Mouse (Mus musculus): ENCODE data around the gene 2010300C02Rik. TPM values are rescaled to one million over a fixed set of nuclear protein-coding genes. Genes with fewer than 3 reads are reported as not detected.
"Not testable (repeated sequence)": the region's sequence is repeated elsewhere in the genome, so short reads cannot be mapped to it uniquely, and the experiment has no call there.

The 2010300C02Rik gene
- total RNA-seq, 4 experiments from 2014 or later, result 1.1 to 3.0 (median 2.0) TPM

DNA sequence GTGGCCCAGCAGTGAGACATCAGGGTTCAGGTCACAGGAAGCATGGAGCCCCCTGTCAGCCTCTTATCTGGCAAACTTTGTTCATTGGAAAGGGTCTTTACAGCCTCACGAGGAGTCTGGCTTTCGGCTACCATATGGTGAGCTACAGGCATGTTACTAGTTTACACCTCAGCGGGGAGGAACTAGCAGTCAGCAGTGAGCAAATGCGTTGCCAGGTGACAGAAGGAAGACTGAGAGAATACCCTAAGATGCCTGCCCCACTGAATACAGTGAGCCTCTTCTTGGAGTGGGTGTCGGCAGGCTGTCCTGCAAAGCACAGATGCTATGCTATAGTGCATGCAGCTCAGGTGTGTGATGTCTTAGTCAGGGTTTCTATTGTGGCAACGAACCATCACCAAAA, 91.1 kb downstream of the 2010300C02Rik start:
- DNase-seq (ENCODE audit: low spot score), result no peak

DNA sequence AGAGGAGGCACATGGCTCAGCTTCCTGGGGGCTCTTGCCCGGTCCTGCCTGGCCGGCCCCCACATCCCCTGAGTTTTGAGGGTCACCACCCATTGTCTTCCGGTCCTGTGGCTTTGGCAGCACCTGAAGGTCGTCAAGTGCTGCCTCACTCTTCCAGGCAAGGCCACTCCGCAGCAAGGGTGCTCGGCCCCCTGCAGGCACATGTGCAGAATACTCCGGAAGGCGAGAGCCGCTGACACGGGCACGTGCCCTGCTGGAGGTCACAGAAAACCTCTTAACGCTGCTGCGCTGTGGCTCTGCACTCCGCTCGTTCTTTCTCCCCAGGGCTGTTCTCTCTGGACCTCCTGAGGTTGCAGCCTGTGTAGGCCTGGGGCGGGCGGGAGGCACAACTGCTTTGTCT, 95.7 kb downstream of the 2010300C02Rik start:
- DNase-seq (ENCODE audit: low spot score), result no peak

DNA sequence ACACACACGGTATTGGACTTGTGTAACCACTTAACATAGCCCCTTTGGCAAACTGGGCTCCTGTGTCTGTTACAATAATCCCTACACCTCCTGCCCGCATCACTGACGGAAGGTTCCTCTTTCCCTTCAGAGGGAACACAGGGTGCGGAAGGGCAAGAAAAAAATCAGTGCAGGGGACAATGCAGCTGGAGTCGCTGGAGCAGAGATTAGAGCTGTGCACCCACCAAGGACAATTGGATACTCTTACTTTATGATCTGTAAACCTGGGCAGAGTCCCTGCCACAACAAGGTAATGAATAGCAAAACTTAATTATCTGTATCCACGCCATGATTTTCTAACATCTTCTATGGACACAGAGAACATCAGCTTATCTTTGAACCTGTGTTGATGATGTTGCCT, 97.8 kb downstream of the 2010300C02Rik start:
- no peak for DNase-seq (ENCODE audit: low spot score)

DNA sequence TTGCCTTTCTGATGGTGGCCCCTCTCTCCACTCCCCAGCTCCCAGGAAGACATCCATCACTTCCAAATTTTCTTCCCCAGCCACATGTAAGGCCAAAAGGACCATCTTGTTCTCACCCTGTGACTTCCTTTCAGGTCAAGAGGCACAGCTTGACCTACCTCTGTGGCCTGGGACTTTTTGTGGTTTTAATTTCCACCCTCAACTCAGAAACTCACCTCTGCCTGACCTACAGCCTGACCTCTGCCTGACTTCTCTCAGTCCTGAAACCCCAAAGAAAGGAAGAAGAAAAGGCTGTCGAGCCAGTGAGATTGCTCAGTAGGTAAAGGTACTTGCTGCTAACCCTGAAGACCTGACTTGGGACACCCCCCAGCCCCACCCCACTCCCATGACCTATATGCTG, 100.3 kb downstream of the 2010300C02Rik start:
- DNase-seq (ENCODE audit: low spot score), result no peak

DNA sequence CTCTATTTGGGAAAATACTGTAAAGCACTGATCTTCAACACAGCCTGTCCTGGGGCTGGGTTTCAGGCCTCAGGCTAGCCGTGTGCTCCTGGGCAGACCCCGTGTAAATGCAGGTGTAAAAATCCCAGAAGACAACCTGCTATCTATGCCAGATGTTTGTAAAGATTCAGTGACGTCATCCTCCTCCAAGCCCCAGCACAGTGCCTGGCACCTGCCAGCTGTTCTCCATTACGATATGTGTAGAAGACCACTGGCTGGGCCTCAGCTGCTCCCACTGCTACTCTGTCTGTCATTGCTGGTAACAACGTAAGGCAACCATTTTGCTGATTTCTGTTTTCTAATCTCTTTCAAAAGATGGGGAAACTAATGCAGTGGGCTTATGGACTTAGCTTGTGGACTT, 102.8 kb downstream of the 2010300C02Rik start:
- DNase-seq (ENCODE audit: low spot score), result no peak

DNA sequence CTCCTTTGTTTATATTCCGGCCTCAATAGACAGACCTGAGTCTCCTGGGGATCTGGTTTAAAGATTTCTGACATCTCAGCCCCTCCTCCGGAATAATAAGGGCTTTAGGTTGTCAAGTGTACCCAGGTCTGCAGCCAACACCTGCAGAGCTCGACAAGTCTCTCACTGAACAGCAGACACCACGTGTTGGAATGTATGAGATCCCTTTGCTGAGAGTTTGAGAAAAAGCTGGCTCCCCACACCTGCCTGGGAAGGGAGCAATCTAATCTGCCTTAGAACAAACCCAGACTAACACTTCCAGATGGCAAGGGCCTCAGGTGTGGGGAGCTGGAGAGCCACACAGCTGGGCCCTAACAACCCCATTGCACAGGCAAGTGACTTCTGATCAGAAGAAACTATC, 103.3 kb downstream of the 2010300C02Rik start:
- DNase-seq (ENCODE audit: low spot score), result no peak

DNA sequence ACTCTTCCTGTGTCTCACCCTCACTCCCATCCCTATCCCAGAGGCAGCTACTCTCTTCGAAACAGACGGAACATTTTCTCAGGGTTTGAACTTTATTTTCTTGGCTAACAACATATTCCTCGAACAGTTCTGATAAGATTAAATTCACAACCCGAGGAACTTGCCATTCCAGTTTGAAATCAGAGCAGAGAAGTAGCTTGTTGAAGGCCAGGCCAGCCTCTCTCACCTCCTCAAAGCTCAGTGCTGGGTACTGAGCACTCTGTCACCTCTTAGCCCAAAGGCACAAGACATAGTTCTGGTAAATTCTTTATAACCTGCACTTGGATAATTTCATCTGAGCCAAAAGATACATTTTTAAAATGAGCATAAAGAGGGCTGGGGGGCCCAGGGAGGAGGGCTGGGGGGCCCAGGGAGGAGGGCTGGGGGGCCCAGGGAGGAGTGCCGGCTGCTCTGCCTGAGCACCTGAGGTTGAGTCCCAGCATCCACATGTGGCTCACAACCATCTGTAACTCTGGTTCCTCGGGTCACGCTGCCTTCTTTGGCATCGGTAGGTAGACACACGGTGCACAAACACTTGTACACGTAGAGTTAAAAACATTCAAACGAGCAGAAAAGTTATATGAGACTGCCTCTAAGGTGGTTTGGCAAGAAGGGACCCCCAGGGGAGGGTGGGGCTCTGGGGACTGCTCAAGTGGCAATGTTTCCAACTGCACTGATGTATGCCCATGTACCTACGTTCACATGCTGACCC, 104.4 kb downstream of the 2010300C02Rik start:
- DNase-seq (ENCODE audit: low spot score), result no peak

DNA sequence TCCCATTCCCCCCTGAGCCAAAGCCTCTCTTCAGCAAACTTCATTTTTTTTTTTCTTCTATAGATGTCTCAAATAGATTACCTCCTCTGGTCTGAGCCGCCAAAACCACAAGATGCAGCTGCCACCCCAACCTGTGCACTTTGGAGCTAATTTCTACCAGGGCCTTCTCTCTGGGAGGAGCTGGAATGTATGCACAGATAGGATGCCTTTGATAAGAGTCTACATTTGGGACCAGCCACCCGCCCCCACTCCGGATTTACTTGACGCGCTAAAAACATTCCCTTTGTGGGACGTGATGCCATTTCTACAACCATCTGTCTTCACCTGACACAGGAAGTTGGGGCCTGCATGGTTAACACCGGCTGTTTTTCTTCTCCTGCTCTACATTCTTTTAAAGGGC, 105.0 kb downstream of the 2010300C02Rik start:
- DNase-seq (ENCODE audit: low spot score), result no peak

DNA sequence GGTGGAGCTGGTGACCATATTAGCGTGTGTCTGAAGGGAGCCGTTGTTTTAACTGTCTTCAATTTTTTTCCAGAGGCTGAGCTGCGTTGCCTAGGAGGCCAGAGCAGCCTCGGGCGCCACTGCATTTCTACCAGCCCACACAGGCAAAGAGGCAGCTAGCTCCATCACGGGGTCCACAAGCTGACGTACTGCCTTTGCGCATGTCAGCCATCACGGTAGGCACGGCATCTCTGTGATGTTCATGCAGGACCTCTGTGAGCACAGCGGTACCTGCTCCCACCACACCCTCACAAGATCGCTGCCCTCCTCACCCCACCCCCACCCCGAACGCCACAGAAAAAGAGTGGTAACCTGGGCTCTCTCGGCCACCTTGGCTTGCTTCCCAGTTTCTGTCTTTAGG, 105.8 kb downstream of the 2010300C02Rik start:
- no peak for DNase-seq (ENCODE audit: low spot score)

DNA sequence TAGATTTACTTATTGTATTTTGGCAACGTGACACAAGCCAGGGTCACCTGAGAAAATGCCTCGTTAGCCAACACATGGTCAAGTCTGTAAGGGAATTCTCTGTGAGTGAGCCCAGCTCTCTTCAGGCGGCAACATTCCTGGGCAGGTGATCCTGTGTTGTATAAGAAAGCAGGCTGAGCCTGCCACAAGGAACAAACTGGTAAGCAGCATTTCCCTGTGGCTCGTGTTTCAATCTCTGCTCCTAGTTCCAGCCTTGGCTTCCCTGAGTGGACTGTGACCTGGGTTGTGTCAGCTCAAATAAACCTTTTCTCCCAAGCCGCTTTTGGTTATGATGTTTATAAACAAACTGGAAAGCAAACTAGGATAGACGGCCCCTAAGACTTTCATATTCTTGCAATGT, 108.9 kb downstream of the 2010300C02Rik start:
- DNase-seq (ENCODE audit: low spot score), result no peak

DNA sequence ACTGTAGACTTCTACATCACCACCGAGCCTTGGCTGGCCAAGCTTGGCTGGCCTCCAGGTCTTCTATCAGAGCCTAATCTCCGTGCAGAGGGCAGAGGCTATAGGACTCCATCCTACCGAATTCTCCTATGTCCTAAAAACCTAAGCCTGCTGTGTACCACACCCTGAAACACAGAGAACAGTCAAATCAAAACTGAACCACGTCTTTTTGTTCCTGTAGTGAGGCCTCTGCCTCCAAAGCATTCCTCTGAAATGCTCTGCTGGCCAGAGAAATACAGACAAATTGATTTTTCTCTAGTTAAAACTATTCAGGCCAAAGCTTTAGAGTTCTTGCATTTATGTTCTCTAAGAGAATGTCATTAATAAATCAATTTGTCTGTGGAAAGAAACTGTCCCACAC, 109.6 kb downstream of the 2010300C02Rik start:
- DNase-seq (ENCODE audit: low spot score), result no peak

DNA sequence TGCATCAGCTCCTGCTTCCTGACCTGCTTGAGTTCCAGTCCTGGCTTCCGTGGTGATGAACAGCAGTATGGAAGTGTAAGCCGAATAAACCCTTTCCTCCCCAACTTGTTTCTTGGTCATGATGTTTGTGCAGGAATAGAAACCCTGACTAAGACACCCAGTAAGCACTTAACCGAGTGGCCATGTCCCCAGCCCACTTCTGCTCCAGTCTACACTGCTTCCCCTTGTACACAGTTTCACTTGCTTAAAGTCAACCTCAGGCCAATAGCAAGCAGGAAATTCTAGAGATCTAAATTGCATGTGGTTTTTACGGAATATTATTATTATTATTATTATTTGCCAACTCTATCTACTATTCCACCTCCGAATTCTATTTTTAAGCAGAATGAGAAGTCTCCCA, 114.2 kb downstream of the 2010300C02Rik start:
- not testable (repeated sequence) for DNase-seq (ENCODE audit: low spot score)

DNA sequence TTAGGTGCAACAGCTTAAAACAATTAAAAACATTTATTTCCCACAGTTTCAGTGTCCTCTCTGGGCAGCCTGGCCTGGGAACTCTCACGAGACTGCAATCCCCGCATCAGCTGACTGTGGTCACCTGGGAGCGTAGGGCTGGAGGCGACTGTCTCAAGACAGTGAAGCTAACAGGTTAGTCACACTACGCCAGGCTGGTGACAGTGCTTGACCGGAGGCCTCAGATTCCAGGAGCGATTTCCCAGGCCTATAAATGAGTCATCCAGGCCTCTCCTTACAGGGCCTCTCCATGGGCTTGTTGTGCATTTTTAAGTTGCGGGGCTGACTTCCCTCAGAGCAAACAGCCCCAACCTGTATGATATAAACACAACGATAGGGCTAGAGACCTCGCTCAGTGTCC, 116.7 kb downstream of the 2010300C02Rik start:
- no peak for DNase-seq (ENCODE audit: low spot score)

DNA sequence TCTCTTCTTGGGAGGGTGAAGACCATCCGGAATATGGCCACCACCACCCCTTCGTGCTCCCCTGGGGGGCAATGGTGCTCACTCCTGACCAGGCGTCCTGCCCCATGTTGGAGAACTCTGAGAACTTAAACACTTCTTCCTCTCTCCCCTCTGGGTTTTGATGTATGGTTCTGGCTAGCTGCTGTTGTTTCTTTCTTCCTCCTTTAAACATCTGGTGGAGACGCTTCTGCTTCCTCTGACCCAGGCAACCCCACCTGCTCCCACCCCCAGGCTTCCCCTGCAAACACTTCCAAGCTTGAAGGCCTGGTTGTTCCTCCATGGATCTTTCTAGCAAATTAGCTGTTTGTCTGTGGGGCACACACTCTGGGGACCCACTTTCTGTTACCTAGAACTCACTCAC, 117.6 kb downstream of the 2010300C02Rik start:
- DNase-seq (ENCODE audit: low spot score), result no peak

DNA sequence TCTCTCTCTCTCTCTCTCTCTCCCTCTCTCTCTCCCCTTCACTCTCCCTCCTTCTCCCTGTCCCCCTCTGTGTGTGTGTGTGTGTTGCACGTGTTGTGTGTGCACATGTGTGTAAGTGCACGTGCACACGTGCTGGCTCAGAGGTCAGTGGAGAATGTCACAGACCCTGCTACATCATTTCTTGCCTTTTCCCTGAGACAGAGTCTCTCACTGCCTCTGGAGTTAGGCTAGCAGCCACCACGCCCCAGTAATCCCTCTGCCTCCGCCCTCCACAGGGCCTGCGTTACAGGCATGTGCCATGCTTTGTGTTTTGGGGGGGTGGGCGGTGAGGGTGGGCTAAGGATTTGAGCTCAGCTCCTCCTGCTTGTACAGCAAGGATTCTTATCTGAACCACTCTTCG, 118.4 kb downstream of the 2010300C02Rik start:
- DNase-seq (ENCODE audit: low spot score), result no peak

DNA sequence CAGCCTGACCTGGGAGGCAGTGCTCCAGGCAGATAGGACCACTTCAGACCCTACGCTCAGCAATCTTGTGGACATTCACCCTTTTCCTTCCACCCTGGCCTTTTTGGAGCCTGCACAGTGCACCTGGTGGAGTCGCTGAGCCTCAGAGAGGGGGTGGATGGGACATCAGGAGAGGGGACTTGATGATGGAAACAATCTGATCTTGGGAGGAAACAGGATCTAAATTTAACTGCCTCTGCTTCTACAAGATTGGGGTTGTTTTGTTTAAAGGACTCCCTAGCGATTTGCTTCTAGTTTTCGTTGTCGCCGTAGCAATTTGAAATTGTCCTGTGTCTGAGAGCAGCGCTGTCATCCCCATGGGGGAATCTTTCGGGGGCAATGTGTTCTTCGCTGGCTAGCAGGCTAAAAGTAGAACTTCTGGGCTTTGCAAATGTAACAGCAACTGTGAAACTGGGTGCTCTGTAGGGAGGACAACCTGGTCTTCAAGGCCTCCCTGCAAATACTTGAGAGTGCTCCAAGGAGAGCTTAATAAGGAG, 119.2 kb downstream of the 2010300C02Rik start:
- DNase-seq (ENCODE audit: low spot score), result peak; percentile 45

DNA sequence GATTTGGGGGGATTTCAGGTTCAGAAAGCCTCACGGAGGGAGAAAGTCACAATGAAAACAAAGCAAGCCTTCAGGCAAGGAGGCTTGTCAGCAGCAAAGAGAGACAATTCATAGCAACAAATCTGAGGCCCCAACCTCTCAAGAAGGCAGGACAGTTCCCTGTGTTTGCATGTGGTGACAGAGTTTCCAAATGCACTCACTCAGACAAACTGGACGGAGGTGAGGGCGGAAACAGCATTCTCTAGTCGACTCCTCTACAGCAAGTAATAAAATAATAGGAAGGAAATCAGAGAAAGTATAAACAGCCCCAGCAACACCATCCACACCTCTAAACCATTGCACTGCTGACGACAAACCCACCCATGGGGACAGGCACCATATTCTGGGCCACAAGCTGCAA, 120.9 kb downstream of the 2010300C02Rik start:
- DNase-seq (ENCODE audit: low spot score), result no peak

DNA sequence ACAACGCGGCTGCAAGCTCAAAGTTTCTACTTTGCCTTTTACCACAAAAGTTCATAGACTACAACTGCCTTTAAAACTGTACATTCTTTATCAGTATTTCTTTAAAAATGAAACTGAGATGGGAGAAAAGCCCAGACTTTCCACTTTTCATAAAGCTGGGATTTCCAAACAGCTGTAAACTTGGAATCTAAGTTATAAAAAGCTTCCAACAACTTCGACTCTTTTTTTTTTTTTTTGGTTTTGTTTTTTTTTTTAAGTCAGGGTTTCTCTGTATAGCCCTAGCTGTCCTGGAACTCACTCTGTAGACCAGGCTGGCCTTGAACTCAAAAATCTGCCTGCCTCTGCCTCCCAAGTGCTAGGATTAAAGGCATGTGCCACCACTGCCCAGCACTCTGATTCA, 125.1 kb downstream of the 2010300C02Rik start:
- DNase-seq (ENCODE audit: low spot score), result not testable (repeated sequence)

DNA sequence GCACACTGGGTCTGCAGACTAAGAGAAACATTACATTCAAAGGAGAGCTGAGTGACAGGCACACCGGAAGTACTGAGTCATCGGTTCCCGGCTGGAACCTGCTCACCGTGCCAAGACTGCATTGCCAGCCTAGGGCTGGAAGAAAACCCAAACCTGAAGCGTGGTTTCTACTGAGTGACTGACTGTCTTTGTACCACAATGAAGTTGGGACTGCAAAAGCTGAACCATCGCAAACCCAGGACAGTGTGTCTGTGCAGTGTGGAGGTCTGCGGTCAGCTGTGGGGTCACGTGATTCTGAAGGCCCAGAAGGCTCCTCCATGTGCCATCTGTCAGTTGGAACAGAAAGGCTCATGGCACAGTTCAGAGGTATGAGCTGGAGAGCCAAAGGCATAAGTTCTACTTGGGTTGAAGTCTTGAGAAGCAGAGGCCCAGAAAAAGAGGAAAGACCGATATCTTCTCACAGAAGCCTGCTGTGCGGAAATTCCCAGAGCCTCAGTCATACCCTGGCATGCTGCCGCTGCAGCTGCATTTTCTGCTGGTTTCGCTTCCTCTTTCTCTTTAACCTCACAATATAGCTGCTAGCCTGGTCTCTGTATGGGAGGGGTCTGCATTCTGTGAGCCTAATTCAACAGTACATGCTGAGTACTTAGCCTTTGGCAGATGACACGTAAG, 133.9 kb downstream of the 2010300C02Rik start:
- DNase-seq (ENCODE audit: low spot score), result peak; percentile 91

DNA sequence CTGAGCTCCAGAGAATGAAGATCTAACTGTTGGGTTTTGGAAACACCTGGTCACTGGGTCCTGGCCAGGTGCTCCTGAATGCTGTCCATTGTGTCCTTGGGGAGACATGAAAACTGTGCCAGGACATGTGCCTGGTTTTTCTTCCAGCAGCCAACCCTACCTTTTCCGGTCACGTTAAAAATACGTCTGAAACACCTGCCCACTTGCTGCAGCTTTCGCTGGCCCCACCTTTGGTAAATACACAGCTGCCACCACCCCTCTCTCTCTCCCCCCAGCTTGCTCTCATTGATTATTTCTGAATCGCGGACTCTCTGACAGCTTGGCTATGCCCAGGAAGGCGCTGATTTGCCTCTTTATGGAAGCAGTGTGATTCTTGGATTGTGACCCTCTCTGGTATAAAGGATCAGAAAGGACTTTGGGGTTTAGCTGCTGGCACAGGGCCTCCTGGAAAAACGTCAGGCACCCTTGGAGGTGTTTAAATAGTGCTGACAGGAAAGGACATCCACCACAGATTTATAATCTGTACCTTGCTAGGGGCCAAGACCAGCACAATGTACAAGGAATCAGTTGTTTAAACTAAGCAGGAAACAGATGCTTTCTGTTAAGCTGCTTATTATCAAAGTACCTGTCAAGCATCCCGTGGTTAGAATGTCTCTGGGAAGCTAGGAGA, 136.0 kb downstream of the 2010300C02Rik start:
- DNase-seq (ENCODE audit: low spot score), result no peak

DNA sequence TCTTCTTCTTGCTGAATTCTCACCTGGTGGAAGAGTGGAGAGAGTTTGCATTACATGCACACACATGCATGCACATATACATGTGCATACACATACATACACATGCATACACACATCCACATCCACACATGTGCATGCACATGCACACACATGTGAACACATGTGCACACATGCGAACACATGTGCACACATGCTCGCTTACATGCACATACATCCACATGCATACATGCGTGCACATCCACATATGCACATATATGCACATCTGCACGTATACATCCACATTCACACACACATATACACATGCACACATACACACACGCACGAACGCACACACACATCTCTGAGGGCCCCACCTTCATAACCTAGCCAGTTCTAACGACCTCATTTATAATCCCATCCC, 136.7 kb downstream of the 2010300C02Rik start:
- DNase-seq (ENCODE audit: low spot score), result no peak

DNA sequence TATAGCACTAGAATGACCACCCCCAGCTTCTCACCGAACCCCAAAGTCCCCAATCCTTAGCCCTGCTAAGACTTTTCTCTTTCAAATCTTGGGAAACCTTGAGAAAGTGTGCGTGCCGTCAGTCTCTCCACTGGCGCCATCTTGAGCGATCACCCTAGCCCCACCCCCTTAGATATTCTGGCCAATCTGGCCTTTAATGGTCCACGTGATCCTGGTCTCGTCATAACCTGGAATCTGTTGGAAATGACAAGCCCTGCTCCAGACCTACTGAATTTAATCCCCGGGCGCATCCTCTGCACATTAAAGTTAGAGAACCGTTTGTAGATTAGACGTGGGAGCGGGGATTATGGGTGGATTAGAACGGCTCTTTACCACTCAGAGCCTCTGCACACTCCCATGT, 140.2 kb downstream of the 2010300C02Rik start:
- DNase-seq (ENCODE audit: low spot score), result no peak
